9 mouse cellular contexts compared by ENCODE assay signal in genomic region chr9:77828531-77828965, GRCm38 (mm10).
DNase-seq lines count a peak whose midpoint lies in the region; ATAC-seq and TF ChIP-seq lines count a peak whose summit lies in the region.
"Had no signal": no experiment of that assay in that cellular context is flagged by ENCODE, and none has a peak within 500 bp of the region (broad histone marks: within the 10 kb centered on the region; RNA-seq: fewer than 3 reads in every experiment).

No protein-coding gene starts in this region.

- H3K4me1 ChIP-seq in limb, embryonic 13.5 days, result peaks cover 23% of the 10 kb centered on the region
- H3K4me1 ChIP-seq in hindbrain, embryonic 14.5 days (replicated peaks; ENCODE audit: control insufficient read depth, insufficient read depth, low read length), result no peaks in the 10 kb centered on the region

- no peak overlapping the region; the same call in 1 of the 2 replicates for H3K27ac ChIP-seq in limb, embryonic 13.5 days
- no peak overlapping the region for H3K27ac ChIP-seq in hindbrain, embryonic 14.5 days
- H3K27ac ChIP-seq: midbrain, embryonic 12.5 days had no signal

- H3K9me3 ChIP-seq in limb, embryonic 13.5 days, result no peaks in the 10 kb centered on the region
- no peaks in the 10 kb centered on the region for H3K9me3 ChIP-seq in hindbrain, embryonic 14.5 days (ENCODE audit: control insufficient read depth, low read length)
- H3K9me3 ChIP-seq: midbrain, embryonic 12.5 days had no signal

- no peaks in the 10 kb centered on the region for H3K36me3 ChIP-seq in limb, embryonic 13.5 days
- H3K36me3 ChIP-seq in myocyte (ENCODE audit: control insufficient read depth, insufficient read depth), result no peaks in the 10 kb centered on the region
- H3K36me3 ChIP-seq in hindbrain, embryonic 14.5 days (replicated peaks; ENCODE audit: control insufficient read depth, insufficient read depth), result no peaks in the 10 kb centered on the region
- H3K36me3 ChIP-seq: midbrain, embryonic 12.5 days had no signal

- 0 out of 2 replicates have a peak overlapping the region, but pooled peaks have one; percentile 19 for H3K4me2 ChIP-seq in limb, embryonic 13.5 days (replicated peaks)
- peak overlapping the region; percentile 64 for H3K4me2 ChIP-seq in myocyte (ENCODE audit: low read depth)
- no peak overlapping the region for H3K4me2 ChIP-seq in hindbrain, embryonic 14.5 days (replicated peaks)
- H3K4me2 ChIP-seq: midbrain, embryonic 12.5 days had no signal

- WGBS in limb, embryonic 13.5 days, result 30% methylated on average over 7 of the region's 7 CpGs
- 73% methylated on average over 7 of the region's 7 CpGs for WGBS in hindbrain, embryonic 14.5 days

- no peak overlapping the region for H3ac ChIP-seq in myocyte (ENCODE audit: control insufficient read depth, insufficient read length)

- no peak overlapping the region for H3K9ac ChIP-seq in limb, embryonic 13.5 days
- no peak overlapping the region for H3K9ac ChIP-seq in hindbrain, embryonic 14.5 days
- H3K9ac ChIP-seq: midbrain, embryonic 12.5 days had no signal

- POLR2A ChIA-PET in Patski (lab: Charles Lee), result no interaction called here

- in situ Hi-C loops in Patski (cut with MboI; ENCODE audit: low pct_unique_long_range_greater_than_20kb), result loop anchor here (5.0 kb wide), 1 partner anchor 79 kb away; no protein-coding TSS in a partner anchor

- peak; percentile 4 to 31 for DNase-seq in layer of hippocampus, postnatal 14 days (ENCODE audit: low spot score in 2 of 2)
- DNase-seq in layer of hippocampus, postnatal 36 days, result no peak
- no peak for DNase-seq in Patski (ENCODE audit: low read depth, low spot score)
- DNase-seq in frontal cortex, postnatal 36 days (ENCODE audit: low spot score in 2 of 2), result no peak
- DNase-seq in hindbrain, embryonic 14.5 days (ENCODE audit: low spot score), result no peak

- CTCF ChIA-PET in Patski (lab: Charles Lee), result no interaction called here

- H3K79me2 ChIP-seq in myocyte (ENCODE audit: control insufficient read depth, insufficient read depth), result no peaks in the 10 kb centered on the region

- ATAC-seq in Patski, result peak; percentile 51
- ATAC-seq in limb, embryonic 13.5 days (ENCODE audit: low FRiP score, low read depth), result peak; percentile 71; the same call in 1 of the 2 replicates
- ATAC-seq in hindbrain, embryonic 14.5 days (ENCODE audit: low FRiP score), result no peak

- no peak for TF ChIP-seq POLR2A in myocyte (IDR thresholded peaks at IDR 0.05; ENCODE audit: insufficient read length, low read depth)

- no peak for TF ChIP-seq CTCF in Patski (IDR thresholded peaks at IDR 0.05)

- no peak overlapping the region for H3K4me3 ChIP-seq in limb, embryonic 13.5 days
- H3K4me3 ChIP-seq in myocyte, result no peak overlapping the region
- no peak overlapping the region for H3K4me3 ChIP-seq in hindbrain, embryonic 14.5 days (replicated peaks; ENCODE audit: low read length)
- H3K4me3 ChIP-seq: erythroblast, embryonic 14.5 days; midbrain, embryonic 12.5 days had no signal

- H3K27me3 ChIP-seq in Patski, result no peaks in the 10 kb centered on the region
- no peaks in the 10 kb centered on the region for H3K27me3 ChIP-seq in limb, embryonic 13.5 days
- no peaks in the 10 kb centered on the region for H3K27me3 ChIP-seq in myocyte (ENCODE audit: control insufficient read depth, insufficient read depth, insufficient read length)
- no peaks in the 10 kb centered on the region for H3K27me3 ChIP-seq in hindbrain, embryonic 14.5 days (ENCODE audit: control insufficient read depth, insufficient read depth, low read length)
- H3K27me3 ChIP-seq: midbrain, embryonic 12.5 days had no signal

TF ChIP-seq in myocyte, 11 proteins besides CTCF, POLR2A, EP300 and RAD21:
- no peak for TF ChIP-seq REST (IDR thresholded peaks at IDR 0.05; ENCODE audit: insufficient read depth, insufficient read length)
- no peak for TF ChIP-seq POLR2AphosphoS2 (IDR thresholded peaks at IDR 0.05; ENCODE audit: insufficient read length, low read depth)
- no peak for TF ChIP-seq MAX (IDR thresholded peaks at IDR 0.05; ENCODE audit: low read depth)
- no peak for TF ChIP-seq TCF12 (IDR thresholded peaks at IDR 0.05; ENCODE audit: insufficient read depth, poor library complexity, severe bottlenecking)
- TF ChIP-seq MYOD1 (IDR thresholded peaks at IDR 0.05; ENCODE audit: control insufficient read depth in 1 of 3, insufficient read length in 2 of 3, low read depth in 2 of 3), result no peak
- peak; percentile 95 for TF ChIP-seq USF1 (IDR thresholded peaks at IDR 0.05; ENCODE audit: low read depth)
- no peak for TF ChIP-seq TCF3 (IDR thresholded peaks at IDR 0.05; ENCODE audit: insufficient read length, low read depth)
- peak; percentile 96 for TF ChIP-seq CEBPB (IDR thresholded peaks at IDR 0.05; ENCODE audit: insufficient read depth, poor library complexity, severe bottlenecking)
- no peak for TF ChIP-seq SRF (IDR thresholded peaks at IDR 0.05; ENCODE audit: control insufficient read depth, insufficient read length, low read depth)
- TF ChIP-seq E2F4 (IDR thresholded peaks at IDR 0.05; ENCODE audit: insufficient read depth), result no peak

Comparison
In these comparisons a context has a peak if more than half of its experiments do, and no peak if none do; other contexts are left out.
1. DNase-seq: peak in layer of hippocampus, postnatal 14 days (2 of 2); none in layer of hippocampus, postnatal 36 days (0 of 2), Patski (single experiment), frontal cortex, postnatal 36 days (0 of 2) and hindbrain, embryonic 14.5 days (single experiment).